15 mouse cellular contexts compared by ENCODE assay signal in the genomic region with DNA sequence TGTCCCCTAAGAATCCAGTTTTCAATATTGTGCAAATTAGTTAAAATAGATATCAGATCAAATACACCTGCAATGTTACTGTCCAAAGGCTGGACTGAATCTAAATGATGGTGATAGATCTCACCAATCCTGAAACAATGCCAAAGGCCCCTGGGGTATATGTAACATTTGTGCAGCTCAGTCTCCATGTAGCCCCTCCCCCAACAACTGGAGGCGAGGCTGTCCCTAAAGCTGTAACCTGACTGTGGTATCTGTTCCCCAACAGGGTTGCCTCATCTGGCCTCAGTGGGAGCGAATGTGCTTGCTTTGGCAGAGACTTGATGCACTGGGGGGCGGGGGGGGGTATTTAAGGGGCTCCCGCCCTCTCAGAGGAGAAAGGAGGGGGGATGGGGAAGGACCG. TPM values are rescaled to one million over a fixed set of nuclear protein-coding genes. Genes with fewer than 3 reads are reported as not detected.
A peak's percentile ranks its signal among the peaks of the same experiment; 100 is the strongest.
DNase-seq lines count a peak whose midpoint lies in the region; ATAC-seq lines count a peak whose summit lies in the region.
"Had no signal": no experiment of that assay in that cellular context is flagged by ENCODE, and none has a peak within 500 bp of the region (broad histone marks: within the 10 kb centered on the region; RNA-seq: fewer than 3 reads in every experiment).

No protein-coding gene starts in this region.

- no peak overlapping the region for H3K4me3 ChIP-seq in forebrain, embryonic 15.5 days
- no peak overlapping the region for H3K4me3 ChIP-seq in hindbrain, embryonic 13.5 days
- no peak overlapping the region for H3K4me3 ChIP-seq in neural tube, embryonic 12.5 days
- H3K4me3 ChIP-seq: limb, embryonic 12.5 days; megakaryocyte, embryonic 14.5 days had no signal

- no peak overlapping the region for H3K27ac ChIP-seq in forebrain, embryonic 15.5 days (replicated peaks)
- H3K27ac ChIP-seq in hindbrain, embryonic 13.5 days, result peak overlapping the region; percentile 60
- no peak overlapping the region for H3K27ac ChIP-seq in neural tube, embryonic 12.5 days
- H3K27ac ChIP-seq: limb, embryonic 12.5 days; liver, embryonic 14.5 days had no signal

- DNase-seq in left cerebral cortex, postnatal 4 days, result peak; percentile 49
- DNase-seq in left cerebral cortex, postnatal 14 days (ENCODE audit: low spot score in 2 of 2), result no peak
- DNase-seq in layer of hippocampus, postnatal 36 days, result no peak
- DNase-seq in heart, adult 8-10 months (ENCODE audit: low spot score), result no peak
- DNase-seq: adrenal gland, adult 8-10 months; cerebellum, adult 9-10 months; heart, adult 18-20 months; kidney, adult 8-10 months; lung, postnatal 10 days had no signal

- intact Hi-C loops in left cerebral cortex, postnatal 4 days (cut with DNase I), result loop anchor here (5.0 to 10.0 kb wide), 2 partner anchors 51 to 336 kb away; a partner anchor contains a TSS
- intact Hi-C loops in left cerebral cortex, postnatal 14 days (cut with DNase I), result loop anchor here (5.0 kb wide), 2 partner anchors 134 to 334 kb away; no protein-coding TSS in a partner anchor

- no peaks in the 10 kb centered on the region for H3K27me3 ChIP-seq in forebrain, embryonic 15.5 days
- no peaks in the 10 kb centered on the region for H3K27me3 ChIP-seq in hindbrain, embryonic 13.5 days
- H3K27me3 ChIP-seq in neural tube, embryonic 12.5 days (replicated peaks), result no peaks in the 10 kb centered on the region
- H3K27me3 ChIP-seq: limb, embryonic 12.5 days had no signal

- WGBS in forebrain, embryonic 15.5 days, result 51% methylated on average over 5 of the region's 5 CpGs
- WGBS in hindbrain, embryonic 13.5 days, result 39% methylated on average over 5 of the region's 5 CpGs
- 43% methylated on average over 5 of the region's 5 CpGs for WGBS in neural tube, embryonic 12.5 days

- H3K4me1 ChIP-seq in forebrain, embryonic 15.5 days, result peaks cover 53% of the 10 kb centered on the region
- peaks cover 62% of the 10 kb centered on the region for H3K4me1 ChIP-seq in hindbrain, embryonic 13.5 days (replicated peaks)
- peaks cover 23% of the 10 kb centered on the region for H3K4me1 ChIP-seq in neural tube, embryonic 12.5 days

- H3K4me2 ChIP-seq in forebrain, embryonic 15.5 days (replicated peaks), result no peak overlapping the region
- H3K4me2 ChIP-seq in hindbrain, embryonic 13.5 days, result no peak overlapping the region
- no peak overlapping the region for H3K4me2 ChIP-seq in neural tube, embryonic 12.5 days (replicated peaks)
- H3K4me2 ChIP-seq: limb, embryonic 12.5 days had no signal

- ATAC-seq in forebrain, embryonic 15.5 days (replicated peaks), result 0 out of 2 replicates have a peak, but pooled peaks have one; percentile 21
- peak; percentile 29 for ATAC-seq in hindbrain, embryonic 13.5 days (ENCODE audit: low FRiP score)
- ATAC-seq in neural tube, embryonic 12.5 days (ENCODE audit: low FRiP score, low read depth), result peak; percentile 46

- H3K36me3 ChIP-seq in forebrain, embryonic 15.5 days, result peaks cover 11% of the 10 kb centered on the region; the same call in 1 of the 2 replicates
- peaks cover 11% of the 10 kb centered on the region for H3K36me3 ChIP-seq in hindbrain, embryonic 13.5 days
- H3K36me3 ChIP-seq in neural tube, embryonic 12.5 days, result peaks cover 19% of the 10 kb centered on the region

- no peaks in the 10 kb centered on the region for H3K9me3 ChIP-seq in forebrain, embryonic 15.5 days
- H3K9me3 ChIP-seq in hindbrain, embryonic 13.5 days, result no peaks in the 10 kb centered on the region
- H3K9me3 ChIP-seq in neural tube, embryonic 12.5 days, result no peaks in the 10 kb centered on the region
- H3K9me3 ChIP-seq: limb, embryonic 12.5 days had no signal

- H3K9ac ChIP-seq in forebrain, embryonic 15.5 days (replicated peaks), result no peak overlapping the region
- no peak overlapping the region for H3K9ac ChIP-seq in hindbrain, embryonic 13.5 days
- no peak overlapping the region for H3K9ac ChIP-seq in neural tube, embryonic 12.5 days
- H3K9ac ChIP-seq: limb, embryonic 12.5 days; liver, embryonic 14.5 days had no signal

RNA-seq across cellular contexts. Expression of a gene that starts 52.7 kb away (rescaled TPM):
- 1,000 to 10,000 TPM; 1,424 to 1,444 TPM for total RNA-seq in left cerebral cortex, postnatal 4 days (2021)
- total RNA-seq in left cerebral cortex, postnatal 14 days (2021), result 1,000 to 10,000 TPM in 1 of 2 experiments, 100 to 1,000 TPM in 1; 945 to 1,112 TPM
- 309 and 350 TPM in 2 replicates for polyA plus RNA-seq in forebrain, embryonic 15.5 days (2015; fragmentation: Nextera tagmentation; extraction: Ambion mirVana)
- polyA plus RNA-seq in hindbrain, embryonic 13.5 days (2015; fragmentation: Nextera tagmentation; extraction: Ambion mirVana), result 202 and 215 TPM in 2 replicates
- 392 and 466 TPM in 2 replicates for polyA plus RNA-seq in neural tube, embryonic 12.5 days (2016; fragmentation: Nextera tagmentation; extraction: Ambion mirVana)
- total RNA-seq in layer of hippocampus, postnatal 36 days (2021), result 100 to 1,000 TPM; 596 to 663 TPM
- under 1 TPM; 0.73 to 0.91 (median 0.83) TPM for total RNA-seq in heart, adult 8-10 months (2022)

Comparison
In these comparisons a context has a peak if more than half of its experiments do, and no peak if none do; other contexts are left out.
1. RNA of a gene that starts 52.7 kb away (total RNA-seq): 1,424 to 1,444 TPM in left cerebral cortex, postnatal 4 days, 945 to 1,112 TPM in left cerebral cortex, postnatal 14 days and 596 to 663 TPM in layer of hippocampus, postnatal 36 days; 0.73 to 0.91 TPM in heart, adult 8-10 months; every median in the first group is over 100 times any median in the second.
2. Peak in every context shown above with its lines, with median percentiles within 50 percentile points of each other: ATAC-seq.